Comparison of ENCODE assay signal across 8 mouse cellular contexts in the genomic region with DNA sequence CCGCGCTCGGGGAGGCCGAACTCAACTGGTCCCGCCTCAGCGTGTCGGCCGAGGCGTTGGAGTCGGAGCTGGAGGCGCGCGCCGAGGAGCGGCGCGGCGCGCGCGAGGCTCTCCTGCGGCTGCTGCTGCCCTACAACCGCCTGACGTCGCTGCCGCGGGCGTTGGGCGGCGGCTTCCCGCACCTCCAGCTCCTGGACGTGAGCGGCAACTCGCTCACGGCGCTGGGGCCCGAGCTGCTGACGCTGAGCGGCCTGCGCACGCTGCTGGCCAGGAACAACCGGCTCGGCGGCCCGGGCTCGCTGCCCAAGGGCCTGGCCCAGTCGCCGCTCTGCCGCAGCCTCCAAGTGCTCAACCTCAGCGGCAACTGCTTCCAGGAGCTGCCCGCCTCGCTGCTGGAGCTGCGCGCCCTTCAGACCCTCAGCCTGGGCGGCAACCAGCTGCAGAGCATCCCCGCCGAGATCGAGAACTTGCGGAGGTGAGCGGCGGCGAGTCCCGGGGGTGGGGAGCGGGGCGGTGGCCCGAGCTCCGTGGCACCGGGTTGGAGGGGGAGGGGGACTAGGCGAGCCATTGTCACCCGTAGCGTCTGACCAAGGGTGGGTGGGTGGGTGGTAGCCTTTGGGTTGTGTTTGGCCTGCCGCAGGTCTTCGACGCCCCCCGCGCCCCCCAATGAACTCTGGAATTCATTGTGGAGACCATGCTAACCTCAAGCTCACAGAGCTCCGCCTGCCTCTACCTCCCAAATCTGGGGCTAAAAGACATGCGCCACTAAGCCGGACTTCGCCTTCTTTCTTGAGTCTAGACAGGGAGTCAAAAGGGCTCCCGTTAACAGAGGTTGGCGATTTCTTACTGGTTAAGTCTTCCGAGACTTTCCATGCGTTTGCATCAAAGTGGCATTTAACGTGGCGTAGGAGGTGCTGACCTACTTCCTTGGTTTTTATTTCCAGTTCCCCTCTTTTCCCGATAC. TPM values are rescaled to one million over a fixed set of nuclear protein-coding genes. Genes with fewer than 3 reads are reported as not detected.
DNase-seq lines count a peak whose midpoint lies in the region; ATAC-seq and TF ChIP-seq lines count a peak whose summit lies in the region.

No protein-coding gene starts in this region.

- H3K4me1 ChIP-seq in heart, adult 2 months (ENCODE audit: control insufficient read depth, insufficient read depth, low read length) = peaks cover 20% of the 10 kb centered on the region
- peaks cover 20% of the 10 kb centered on the region for H3K4me1 ChIP-seq in brown adipose tissue, adult 24 weeks (ENCODE audit: control insufficient read depth, insufficient read depth, insufficient read length, low read length)
- H3K4me1 ChIP-seq in limb, embryonic 12.5 days (replicated peaks) = peaks cover 19% of the 10 kb centered on the region
- H3K4me1 ChIP-seq in midbrain, embryonic 11.5 days (ENCODE audit: control insufficient read depth, insufficient read depth, low read length) = peaks cover 16% of the 10 kb centered on the region; the same call in 1 of the 2 replicates
- H3K4me1 ChIP-seq in stomach, postnatal 0 days (replicated peaks; ENCODE audit: control insufficient read depth, insufficient read depth) = peaks cover 7% of the 10 kb centered on the region; the same call in 1 of the 2 replicates

- DNase-seq in heart, adult 2 months = no peak
- DNase-seq in heart, postnatal 25 days (ENCODE audit: low spot score) = no peak
- DNase-seq in forelimb bud, embryonic 11.5 days (ENCODE audit: low read depth, low spot score) = peak; percentile 73
- DNase-seq in midbrain, embryonic 11.5 days (ENCODE audit: low spot score, missing footprints) = peak; percentile 98
- peak; percentile 75 for DNase-seq in stomach, postnatal 0 days (ENCODE audit: low spot score)

- peak overlapping the region; percentile 98 for H3K27ac ChIP-seq in heart, adult 2 months
- peak overlapping the region; percentile 89 for H3K27ac ChIP-seq in brown adipose tissue, adult 24 weeks (replicated peaks; ENCODE audit: low read depth, low read length)
- H3K27ac ChIP-seq in limb, embryonic 12.5 days = peak overlapping the region; percentile 99
- H3K27ac ChIP-seq in midbrain, embryonic 11.5 days (ENCODE audit: low read depth, low read length) = peak overlapping the region; percentile 98
- peak overlapping the region; percentile 99 for H3K27ac ChIP-seq in stomach, postnatal 0 days (replicated peaks)

- intact Hi-C loops in heart, adult 2 months (cut with DNase I) = loop anchor here (2.0 to 5.0 kb wide), 3 partner anchors 79 to 220 kb away; partner anchors contain the start of gene Gsk3b
- intact Hi-C loops in heart, postnatal 25 days (cut with DNase I) = loop anchor here (1.0 to 5.0 kb wide), 2 partner anchors 18 to 224 kb away; no protein-coding TSS in a partner anchor

- no peak for TF ChIP-seq EP300 in heart, adult 2 months (IDR thresholded peaks at IDR 0.05; ENCODE audit: insufficient read depth, low read depth, low read length)
- no peak for TF ChIP-seq EP300 in stomach, postnatal 0 days (optimal IDR thresholded peaks at IDR 0.05)

- peak overlapping the region; percentile 61 for H3K4me2 ChIP-seq in limb, embryonic 12.5 days
- H3K4me2 ChIP-seq in midbrain, embryonic 11.5 days = peak overlapping the region; percentile 75
- peak overlapping the region; percentile 76 for H3K4me2 ChIP-seq in stomach, postnatal 0 days (replicated peaks; ENCODE audit: low read depth)

- WGBS in heart, adult 2 months = under 1% methylated on average over 86 of the region's 87 CpGs
- WGBS in limb, embryonic 12.5 days = under 1% methylated on average over 61 of the region's 87 CpGs
- under 1% methylated on average over 81 of the region's 87 CpGs for WGBS in midbrain, embryonic 11.5 days
- under 1% methylated on average over 63 of the region's 87 CpGs for WGBS in stomach, postnatal 0 days

- ATAC-seq in inflammation-experienced regulatory T-cells, adult 6 months = peak; percentile 42
- peak; percentile 64 for ATAC-seq in limb, embryonic 12.5 days (ENCODE audit: insufficient number of reproducible peaks, insufficient read depth, low FRiP score, low TSS enrichment, low read depth)
- ATAC-seq in midbrain, embryonic 11.5 days (ENCODE audit: low FRiP score) = peak; percentile 79
- peak; percentile 79 for ATAC-seq in stomach, postnatal 0 days (ENCODE audit: low FRiP score, low TSS enrichment)

- no peak for TF ChIP-seq POLR2A in heart, adult 2 months (IDR thresholded peaks at IDR 0.05; ENCODE audit: insufficient read depth, low read depth, low read length)

- peak overlapping the region; percentile 99 for H3K9ac ChIP-seq in heart, adult 2 months (ENCODE audit: low read depth, low read length)
- H3K9ac ChIP-seq in limb, embryonic 12.5 days (replicated peaks) = peak overlapping the region; percentile 99
- peak overlapping the region; percentile 99 for H3K9ac ChIP-seq in midbrain, embryonic 11.5 days (ENCODE audit: low read length)
- peak overlapping the region; percentile 96 for H3K9ac ChIP-seq in stomach, postnatal 0 days (ENCODE audit: low read length)

- no peaks in the 10 kb centered on the region for H3K9me3 ChIP-seq in limb, embryonic 12.5 days
- no peaks in the 10 kb centered on the region for H3K9me3 ChIP-seq in midbrain, embryonic 11.5 days (ENCODE audit: control insufficient read depth, low read length)
- no peaks in the 10 kb centered on the region for H3K9me3 ChIP-seq in stomach, postnatal 0 days (ENCODE audit: control insufficient read depth, low read length)

- TF ChIP-seq CTCF in heart, adult 2 months (IDR thresholded peaks at IDR 0.05) = no peak
- TF ChIP-seq CTCF in stomach, postnatal 0 days (IDR thresholded peaks at IDR 0.05; ENCODE audit: low read depth) = no peak; the same call in 1 of the 2 replicates

- H3K79me2 ChIP-seq in heart, adult 2 months (replicated peaks; ENCODE audit: control insufficient read depth, insufficient read depth, low read length) = peaks cover 9% of the 10 kb centered on the region

- H3K36me3 ChIP-seq in heart, adult 2 months (ENCODE audit: control insufficient read depth, insufficient read depth, low read length) = peaks cover 28% of the 10 kb centered on the region
- peaks cover 13% of the 10 kb centered on the region for H3K36me3 ChIP-seq in limb, embryonic 12.5 days
- H3K36me3 ChIP-seq in midbrain, embryonic 11.5 days (ENCODE audit: control insufficient read depth, insufficient read depth, low read length) = no peaks in the 10 kb centered on the region
- no peaks in the 10 kb centered on the region for H3K36me3 ChIP-seq in stomach, postnatal 0 days (ENCODE audit: control insufficient read depth, insufficient read depth, low read length)

- peak overlapping the region; percentile 93 for H3K4me3 ChIP-seq in heart, adult 2 months
- H3K4me3 ChIP-seq in brown adipose tissue, adult 24 weeks (ENCODE audit: insufficient read depth, low read depth, low read length) = peak overlapping the region; percentile 81
- peak overlapping the region; percentile 98 for H3K4me3 ChIP-seq in limb, embryonic 12.5 days (replicated peaks)
- peak overlapping the region; percentile 92 for H3K4me3 ChIP-seq in midbrain, embryonic 11.5 days (ENCODE audit: low read depth, low read length)
- H3K4me3 ChIP-seq in stomach, postnatal 0 days (ENCODE audit: low read depth, low read length) = peak overlapping the region; percentile 94

- no peaks in the 10 kb centered on the region for H3K27me3 ChIP-seq in heart, adult 2 months (ENCODE audit: control insufficient read depth, insufficient read depth, low read length)
- no peaks in the 10 kb centered on the region for H3K27me3 ChIP-seq in limb, embryonic 12.5 days
- H3K27me3 ChIP-seq in midbrain, embryonic 11.5 days (ENCODE audit: control insufficient read depth, insufficient read depth, low read length) = no peaks in the 10 kb centered on the region
- no peaks in the 10 kb centered on the region for H3K27me3 ChIP-seq in stomach, postnatal 0 days (ENCODE audit: control insufficient read depth, insufficient read depth, low read length)

RNA-seq across cellular contexts. Expression of gene Lrrc58, which starts 0.6 kb away (rescaled TPM):
- total RNA-seq in heart, adult 2 months (2021) = 10 to 100 TPM; 64.4 to 83.5 TPM
- 11.8 and 21.1 TPM in 2 replicates for polyA plus RNA-seq in heart, adult 2 months (2012; rRNA removed)
- total RNA-seq in heart, postnatal 25 days (2021) = 10 to 100 TPM; 64.0 to 70.1 TPM
- polyA plus RNA-seq in brown adipose tissue, adult 24 weeks (2012; ENCODE audit: insufficient read depth, insufficient read length, missing spikeins) = 50.9 and 60.6 TPM in 2 replicates
- polyA plus RNA-seq in inflammation-experienced regulatory T-cells, adult 6 months (2017; shearing (Covaris generic)) = 10 to 100 TPM; 16.9 to 21.9 (median 19.5) TPM
- polyA plus RNA-seq in limb, embryonic 12.5 days (2016; fragmentation: Nextera tagmentation; extraction: Ambion mirVana) = 66.7 and 71.9 TPM in 2 replicates
- polyA plus RNA-seq in midbrain, embryonic 11.5 days (2014; fragmentation: Nextera tagmentation; extraction: Ambion mirVana) = 49.8 and 53.1 TPM in 2 replicates
- polyA plus RNA-seq in stomach, postnatal 0 days (2015; fragmentation: Nextera tagmentation; extraction: Ambion mirVana) = 26.0 and 27.5 TPM in 2 replicates

RNA-seq across cellular contexts. Expression of gene Gm36028, which starts 7.8 kb away (rescaled TPM):
- total RNA-seq in heart, adult 2 months (2021) = 1 to 10 TPM; 1.0 TPM
- polyA plus RNA-seq in heart, adult 2 months (2012; rRNA removed) = 0.10 and 0.35 TPM in 2 replicates
- under 1 TPM; 0.44 to 0.53 TPM for total RNA-seq in heart, postnatal 25 days (2021)
- polyA plus RNA-seq in brown adipose tissue, adult 24 weeks (2012; ENCODE audit: insufficient read depth, insufficient read length, missing spikeins) = 3.4 and 4.1 TPM in 2 replicates
- polyA plus RNA-seq in inflammation-experienced regulatory T-cells, adult 6 months (2017; shearing (Covaris generic)) = not detected
- polyA plus RNA-seq in limb, embryonic 12.5 days (2016; fragmentation: Nextera tagmentation; extraction: Ambion mirVana) = 0.19 TPM in 2 replicates
- polyA plus RNA-seq in midbrain, embryonic 11.5 days (2014; fragmentation: Nextera tagmentation; extraction: Ambion mirVana) = 0.12 and 0.15 TPM in 2 replicates
- polyA plus RNA-seq in stomach, postnatal 0 days (2015; fragmentation: Nextera tagmentation; extraction: Ambion mirVana) = 0.29 and 0.56 TPM in 2 replicates

RNA-seq across cellular contexts. Expression of gene Gpr156, which starts 47.5 kb away (rescaled TPM):
- under 1 TPM in 1 of 2 experiments, not detected in 1; 0.07 TPM for total RNA-seq in heart, adult 2 months (2021)
- 0.02 and 0.09 TPM in 2 replicates for polyA plus RNA-seq in heart, adult 2 months (2012; rRNA removed)
- not detected for total RNA-seq in heart, postnatal 25 days (2021)
- polyA plus RNA-seq in brown adipose tissue, adult 24 weeks (2012; ENCODE audit: insufficient read depth, insufficient read length, missing spikeins) = 0.44 TPM in 1 of 2 replicates, not detected in the other
- polyA plus RNA-seq in inflammation-experienced regulatory T-cells, adult 6 months (2017; shearing (Covaris generic)) = not detected
- 1.5 and 2.0 TPM in 2 replicates for polyA plus RNA-seq in limb, embryonic 12.5 days (2016; fragmentation: Nextera tagmentation; extraction: Ambion mirVana)
- 3.4 and 4.2 TPM in 2 replicates for polyA plus RNA-seq in midbrain, embryonic 11.5 days (2014; fragmentation: Nextera tagmentation; extraction: Ambion mirVana)
- 0.07 TPM in 2 replicates for polyA plus RNA-seq in stomach, postnatal 0 days (2015; fragmentation: Nextera tagmentation; extraction: Ambion mirVana)

Comparison
In these comparisons a context has a peak if more than half of its experiments do, and no peak if none do; other contexts are left out.
1. DNase-seq: peak in forelimb bud, embryonic 11.5 days (single experiment), midbrain, embryonic 11.5 days (single experiment) and stomach, postnatal 0 days (single experiment); none in heart, adult 2 months (0 of 2) and heart, postnatal 25 days (single experiment).
2. Peak in every context shown above with its lines, with median percentiles within 50 percentile points of each other: H3K27ac ChIP-seq, H3K4me3 ChIP-seq, H3K9ac ChIP-seq, ATAC-seq and H3K4me2 ChIP-seq.